Mouse (Mus musculus): Measurements from ENCODE around the gene Sp1. TPM values are rescaled to one million over a fixed set of nuclear protein-coding genes. Genes with fewer than 3 reads are reported as not detected.
A peak's percentile ranks its signal among the peaks of the same experiment; 100 is the strongest.

Sp1 gene
- polyA plus RNA-seq, 1 experiment, result 0.32 TPM

DNA sequence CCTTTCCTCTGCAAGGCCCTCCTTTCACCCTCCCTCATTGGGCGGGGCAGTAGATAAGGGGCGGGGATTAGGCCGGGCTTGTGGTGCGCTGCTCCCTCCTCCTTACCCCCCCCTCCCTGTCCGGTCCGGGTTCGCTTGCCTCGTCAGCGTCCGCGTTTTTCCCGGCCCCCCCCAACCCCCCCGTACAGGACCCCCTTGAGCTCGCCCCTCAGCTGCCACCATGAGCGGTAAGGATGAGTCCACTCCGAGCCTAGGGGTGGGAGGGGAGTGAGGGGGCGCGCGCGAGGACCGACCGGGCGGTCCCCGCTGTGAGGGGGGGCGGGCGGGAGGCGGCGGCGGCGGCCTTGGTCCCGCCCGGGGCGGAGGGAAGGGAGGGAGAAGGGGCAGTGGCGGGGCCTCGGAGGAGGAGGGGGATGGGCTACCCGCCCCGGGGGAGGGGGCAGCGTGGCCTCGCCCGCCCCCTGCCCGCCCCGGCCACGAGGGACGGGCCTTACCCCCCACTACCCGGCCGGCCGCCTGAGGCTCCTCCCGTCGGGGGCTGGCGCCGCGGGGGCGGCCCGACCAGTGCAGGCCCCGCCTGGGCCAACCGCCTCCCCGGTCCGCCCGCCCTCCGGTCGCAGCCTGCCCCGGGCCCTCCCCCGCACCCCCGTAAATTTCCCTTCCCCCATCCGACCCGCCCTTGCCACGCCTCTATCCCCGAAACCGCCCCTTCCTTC, 411 bp downstream of the Sp1 start:
- H3K9me3 ChIP-seq (ENCODE audit: control insufficient read depth, low read length), result no peaks in the 10 kb centered on the region
- H3K4me3 ChIP-seq (replicated peaks), result peak overlapping the region; percentile 82
- no peaks in the 10 kb centered on the region for H3K27me3 ChIP-seq (ENCODE audit: control insufficient read depth)
- H3K4me1 ChIP-seq (ENCODE audit: control insufficient read depth), result peaks cover 68% of the 10 kb centered on the region
- H3K36me3 ChIP-seq (ENCODE audit: control insufficient read depth), result peaks cover 43% of the 10 kb centered on the region
- TF ChIP-seq GATA1 (IDR thresholded peaks at IDR 0.05; ENCODE audit: low read length) (peak; percentile 51; the same call in 1 of the 2 replicates), TAL1 (IDR thresholded peaks at IDR 0.05; ENCODE audit: low read length) (no peak)

DNA sequence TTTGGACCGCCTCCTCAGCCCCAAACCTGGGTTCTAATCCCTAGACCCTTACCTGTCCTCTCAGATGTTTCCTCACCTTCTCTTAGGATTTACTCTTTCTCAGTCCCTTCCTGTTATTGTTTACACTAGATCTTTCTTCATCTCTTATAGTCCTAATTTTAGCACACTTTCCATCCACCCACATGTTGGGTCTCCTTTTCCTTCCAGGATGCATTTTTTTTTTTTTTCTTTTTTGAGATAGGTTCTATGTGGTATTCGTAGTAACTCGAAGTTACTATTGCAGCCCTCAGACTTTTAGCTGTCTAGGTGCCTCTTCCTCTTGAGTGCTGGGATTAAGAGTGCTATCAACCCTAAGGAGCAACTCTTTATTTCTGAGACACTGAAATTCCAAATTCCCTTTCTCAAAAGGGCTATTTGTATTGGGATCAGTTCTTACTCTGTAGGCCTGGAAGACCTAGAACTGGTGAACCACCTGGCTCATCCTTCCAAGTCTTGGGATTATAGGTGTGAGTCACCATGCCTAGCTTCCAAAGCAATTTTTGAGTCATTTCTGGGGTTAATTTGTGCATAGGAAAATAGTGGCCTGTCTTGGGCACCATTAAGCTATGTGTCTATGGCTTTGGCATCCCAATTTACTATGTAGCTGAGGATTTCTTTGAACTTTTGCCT, 1.1 kb downstream of the Sp1 start:
- H3K36me3 ChIP-seq (ENCODE audit: control insufficient read depth), result peaks cover 50% of the 10 kb centered on the region
- TF ChIP-seq GATA1 (IDR thresholded peaks at IDR 0.05; ENCODE audit: low read length), result no peak
- no peak for TF ChIP-seq TAL1 (IDR thresholded peaks at IDR 0.05; ENCODE audit: low read length)
- H3K27me3 ChIP-seq (ENCODE audit: control insufficient read depth), result no peaks in the 10 kb centered on the region
- peak overlapping the region; percentile 82 for H3K4me3 ChIP-seq (replicated peaks)
- H3K9me3 ChIP-seq (ENCODE audit: control insufficient read depth, low read length), result no peaks in the 10 kb centered on the region
- peaks cover 68% of the 10 kb centered on the region for H3K4me1 ChIP-seq (ENCODE audit: control insufficient read depth)

DNA sequence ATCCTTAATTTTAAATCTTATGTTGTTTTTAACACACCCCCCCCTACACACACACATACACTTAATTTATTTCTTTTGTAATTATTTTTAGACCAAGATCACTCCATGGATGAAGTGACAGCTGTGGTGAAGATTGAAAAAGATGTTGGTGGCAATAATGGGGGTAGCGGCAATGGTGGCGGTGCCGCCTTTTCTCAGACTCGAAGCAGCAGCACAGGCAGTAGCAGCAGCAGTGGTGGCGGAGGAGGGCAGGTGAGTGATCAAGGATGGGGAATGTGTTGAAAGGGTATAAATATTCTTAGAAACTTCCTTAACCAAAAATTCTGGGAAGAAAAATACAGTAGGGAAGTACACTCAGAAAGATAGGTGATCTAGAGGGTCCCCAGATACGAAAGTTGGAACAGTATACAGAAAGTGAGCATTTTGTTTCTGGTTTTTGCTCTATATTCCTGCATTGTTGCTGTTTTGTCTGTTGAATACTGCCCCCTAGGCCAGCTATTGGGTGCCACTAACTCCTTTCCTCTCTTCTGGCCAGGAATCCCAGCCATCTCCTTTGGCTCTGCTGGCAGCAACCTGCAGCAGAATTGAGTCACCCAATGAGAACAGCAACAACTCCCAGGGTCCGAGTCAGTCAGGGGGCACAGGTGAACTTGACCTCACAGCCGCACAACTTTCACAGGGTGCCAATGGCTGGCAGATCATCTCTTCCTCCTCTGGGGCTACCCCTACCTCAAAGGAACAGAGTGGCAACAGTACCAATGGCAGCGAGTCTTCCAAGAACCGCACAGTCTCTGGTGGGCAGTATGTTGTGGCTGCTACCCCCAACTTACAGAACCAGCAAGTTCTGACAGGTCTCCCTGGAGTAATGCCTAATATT, 2.0 kb downstream of the Sp1 start:
- no peaks in the 10 kb centered on the region for H3K27me3 ChIP-seq (ENCODE audit: control insufficient read depth)
- H3K4me3 ChIP-seq (replicated peaks), result no peak overlapping the region
- H3K9me3 ChIP-seq (ENCODE audit: control insufficient read depth, low read length), result no peaks in the 10 kb centered on the region
- no peak for TF ChIP-seq GATA1 (IDR thresholded peaks at IDR 0.05; ENCODE audit: low read length)
- no peak for TF ChIP-seq TAL1 (IDR thresholded peaks at IDR 0.05; ENCODE audit: low read length)
- peaks cover 58% of the 10 kb centered on the region for H3K36me3 ChIP-seq (ENCODE audit: control insufficient read depth)
- peaks cover 67% of the 10 kb centered on the region for H3K4me1 ChIP-seq (ENCODE audit: control insufficient read depth)

- TF ChIP-seq TAL1 (IDR thresholded peaks at IDR 0.05; ENCODE audit: low read length) (no peak), GATA1 (IDR thresholded peaks at IDR 0.05; ENCODE audit: low read length) (no peak)
- no peaks in the 10 kb centered on the region for H3K27me3 ChIP-seq (ENCODE audit: control insufficient read depth)
- no peaks in the 10 kb centered on the region for H3K9me3 ChIP-seq (ENCODE audit: control insufficient read depth, low read length)
- peaks cover 67% of the 10 kb centered on the region for H3K4me1 ChIP-seq (ENCODE audit: control insufficient read depth)
- H3K4me3 ChIP-seq (replicated peaks), result peak overlapping the region; percentile 0
- peaks cover 65% of the 10 kb centered on the region for H3K36me3 ChIP-seq (ENCODE audit: control insufficient read depth)
Observed at GRCm38 (mm10) chr15:102408558-102409130, 2.7 kb downstream of the Sp1 start.

DNA sequence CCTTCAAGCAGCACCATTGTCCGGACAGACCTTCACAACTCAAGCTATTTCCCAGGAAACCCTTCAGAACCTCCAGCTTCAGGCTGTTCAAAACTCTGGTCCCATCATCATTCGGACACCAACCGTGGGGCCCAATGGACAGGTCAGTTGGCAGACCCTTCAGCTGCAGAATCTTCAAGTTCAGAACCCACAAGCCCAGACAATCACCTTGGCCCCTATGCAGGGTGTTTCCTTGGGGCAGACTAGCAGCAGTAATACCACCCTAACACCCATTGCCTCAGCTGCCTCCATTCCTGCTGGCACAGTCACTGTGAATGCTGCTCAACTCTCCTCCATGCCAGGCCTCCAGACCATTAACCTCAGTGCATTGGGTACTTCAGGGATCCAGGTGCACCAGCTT, 3.3 kb downstream of the Sp1 start:
- H3K36me3 ChIP-seq (ENCODE audit: control insufficient read depth), result peaks cover 71% of the 10 kb centered on the region
- TF ChIP-seq GATA1 (IDR thresholded peaks at IDR 0.05; ENCODE audit: low read length), result no peak
- TF ChIP-seq TAL1 (IDR thresholded peaks at IDR 0.05; ENCODE audit: low read length), result no peak
- H3K27me3 ChIP-seq (ENCODE audit: control insufficient read depth), result no peaks in the 10 kb centered on the region
- H3K4me1 ChIP-seq (ENCODE audit: control insufficient read depth), result peaks cover 63% of the 10 kb centered on the region
- H3K9me3 ChIP-seq (ENCODE audit: control insufficient read depth, low read length), result no peaks in the 10 kb centered on the region
- peak overlapping the region; percentile 35 for H3K4me3 ChIP-seq (replicated peaks)

- Histone ChIP-seq H3K9me3 (ENCODE audit: control insufficient read depth, low read length) (no peaks in the 10 kb centered on the region), H3K4me3 (replicated peaks) (peak overlapping the region; percentile 17), H3K4me1 (ENCODE audit: control insufficient read depth) (peaks cover 53% of the 10 kb centered on the region), H3K27me3 (ENCODE audit: control insufficient read depth) (no peaks in the 10 kb centered on the region), H3K36me3 (ENCODE audit: control insufficient read depth) (peaks cover 89% of the 10 kb centered on the region)
- TF ChIP-seq GATA1 (IDR thresholded peaks at IDR 0.05; ENCODE audit: low read length), result no peak
- TF ChIP-seq TAL1 (IDR thresholded peaks at IDR 0.05; ENCODE audit: low read length), result no peak
Observed at GRCm38 (mm10) chr15:102411077-102411476, 5.1 kb downstream of the Sp1 start.

DNA sequence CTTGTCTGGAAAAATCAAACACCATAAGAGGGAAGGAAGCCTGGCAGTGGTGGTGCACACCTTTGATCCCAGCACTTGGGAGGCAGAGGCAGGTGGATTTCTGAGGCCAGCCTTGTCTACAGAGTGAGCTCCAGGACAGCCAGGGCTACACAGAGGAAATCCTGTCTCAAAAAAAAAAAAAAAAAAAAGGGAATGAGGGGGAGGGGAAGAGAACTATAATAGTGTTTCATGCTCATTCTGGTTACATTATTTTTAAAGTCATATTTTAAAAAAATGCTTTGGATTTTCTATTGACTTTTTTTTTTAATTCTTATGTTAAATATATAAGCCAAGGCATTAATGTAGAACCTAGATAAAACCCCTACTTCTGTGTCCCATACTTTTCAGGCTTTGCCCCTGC, 7.7 kb downstream of the Sp1 start:
- H3K36me3 ChIP-seq (ENCODE audit: control insufficient read depth), result peaks cover 93% of the 10 kb centered on the region
- peaks cover 34% of the 10 kb centered on the region for H3K4me1 ChIP-seq (ENCODE audit: control insufficient read depth)

DNA sequence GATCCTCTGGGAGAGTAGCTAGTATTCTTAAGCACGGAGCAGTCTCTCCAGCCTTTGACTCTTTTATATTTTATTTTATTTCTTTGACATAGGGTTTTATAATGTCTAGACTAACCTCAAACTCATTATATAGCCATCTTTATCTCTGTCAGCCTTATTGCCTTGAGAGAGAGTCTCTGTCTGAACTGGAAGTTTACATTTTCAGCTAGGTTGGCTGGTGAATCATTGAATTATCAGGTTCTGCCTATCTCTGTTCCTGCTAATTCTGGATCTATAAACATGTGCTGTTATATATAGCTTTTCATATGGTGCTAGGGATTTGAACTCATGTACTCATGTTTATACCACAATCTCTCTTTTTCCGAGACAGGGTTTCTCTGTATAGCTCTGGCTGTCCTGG, 11.6 kb downstream of the Sp1 start:
- Histone ChIP-seq H3K4me1 (ENCODE audit: control insufficient read depth) (no peaks in the 10 kb centered on the region; the same call in 1 of the 2 replicates), H3K27me3 (ENCODE audit: control insufficient read depth) (no peaks in the 10 kb centered on the region), H3K9me3 (ENCODE audit: control insufficient read depth, low read length) (no peaks in the 10 kb centered on the region), H3K36me3 (ENCODE audit: control insufficient read depth) (peaks cover 83% of the 10 kb centered on the region), H3K4me3 (replicated peaks) (no peak overlapping the region)
- TF ChIP-seq GATA1 (IDR thresholded peaks at IDR 0.05; ENCODE audit: low read length) (no peak), TAL1 (IDR thresholded peaks at IDR 0.05; ENCODE audit: low read length) (no peak)

More for the DNA sequence above, 7.7 kb downstream of the Sp1 start:
- TF ChIP-seq TAL1 (IDR thresholded peaks at IDR 0.05; ENCODE audit: low read length), result no peak
- TF ChIP-seq GATA1 (IDR thresholded peaks at IDR 0.05; ENCODE audit: low read length), result no peak
- no peaks in the 10 kb centered on the region for H3K9me3 ChIP-seq (ENCODE audit: control insufficient read depth, low read length)
- H3K27me3 ChIP-seq (ENCODE audit: control insufficient read depth), result no peaks in the 10 kb centered on the region
- H3K4me3 ChIP-seq (replicated peaks), result no peak overlapping the region

Data from erythroblast, embryonic 14.5 days (primary cell).